Mouse (Mus musculus) hindlimb bud, embryonic 11.5 days (tissue): ENCODE results near the gene Exosc3.
"Not testable (repeated sequence)": the region's sequence is repeated elsewhere in the genome, so short reads cannot be mapped to it uniquely, and the experiment has no call there.

ENCODE experiments used
- DNase-seq: peaks from one replicate; pipeline ENCODE4 v3.0.0-alpha.2; 2012; ENCODE audit warnings: low read depth, low spot score; ENCODE audit errors: extremely low spot score

The Exosc3 gene

DNA sequence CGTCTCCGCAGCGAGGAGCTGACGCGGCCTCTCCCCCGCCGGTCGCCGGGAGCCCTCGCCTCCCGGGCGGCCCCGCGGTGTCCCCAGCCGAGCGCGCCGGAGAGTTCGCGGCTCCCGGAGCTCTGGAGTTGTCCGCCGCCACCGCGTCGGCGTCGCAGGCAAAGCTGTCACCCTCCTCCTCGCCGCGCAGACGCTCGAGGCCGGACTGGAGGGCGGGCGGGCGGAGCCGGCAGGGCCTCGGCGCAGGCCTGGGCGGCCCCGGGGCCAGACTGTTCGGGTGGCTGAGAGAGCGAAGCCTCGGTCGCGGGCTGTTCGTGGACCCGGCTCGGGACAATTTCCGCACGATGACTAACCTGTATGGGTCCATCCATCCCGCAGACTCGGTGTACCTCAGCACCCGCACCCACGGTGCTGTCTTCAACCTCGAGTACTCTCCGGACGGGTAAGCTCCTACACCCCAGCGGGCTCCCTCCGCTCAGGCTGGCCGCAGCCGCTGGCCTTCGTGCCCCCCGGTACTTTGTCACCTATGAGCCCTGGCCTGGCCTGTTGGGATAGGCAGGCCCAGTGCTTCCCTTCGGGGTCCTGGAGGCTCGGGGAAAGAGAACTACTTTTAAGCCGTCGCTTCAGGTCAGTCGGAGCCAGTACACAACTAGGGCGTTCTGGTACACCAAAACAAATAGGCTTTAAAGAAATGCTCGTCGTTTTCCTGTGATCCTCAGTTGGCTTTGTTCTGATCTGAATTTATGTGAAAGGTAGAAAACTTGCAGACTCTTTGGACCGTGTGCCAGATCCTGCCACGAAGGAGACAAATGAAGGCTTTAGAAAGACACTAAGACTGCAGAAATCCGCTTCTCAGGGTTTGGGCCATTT, at the start of gene Exosc3:
Exosc3 (minus strand) TSS at position 447 of the 870 bp plus-strand sequence.
- DNase-seq: no peak

DNA sequence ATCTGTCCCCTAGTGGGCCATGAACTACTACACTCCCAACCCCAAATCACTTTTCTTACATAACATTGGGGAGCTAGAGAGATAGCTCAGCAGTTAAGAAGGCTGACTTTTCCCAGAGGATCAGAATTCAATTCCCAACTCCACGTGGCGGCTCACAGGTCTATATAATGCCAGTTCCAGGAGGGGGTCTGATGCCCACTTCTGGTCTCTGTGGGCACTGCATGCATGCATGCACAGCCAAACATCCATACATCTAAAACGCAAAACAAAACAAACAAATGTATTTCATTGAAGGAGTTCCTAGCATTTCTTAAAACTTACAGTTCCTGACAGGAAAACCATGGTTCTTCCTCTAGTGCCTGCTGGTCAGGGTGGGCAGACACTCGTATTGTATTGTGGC, 49.6 kb upstream of the Exosc3 start:
- DNase-seq: no peak

DNA sequence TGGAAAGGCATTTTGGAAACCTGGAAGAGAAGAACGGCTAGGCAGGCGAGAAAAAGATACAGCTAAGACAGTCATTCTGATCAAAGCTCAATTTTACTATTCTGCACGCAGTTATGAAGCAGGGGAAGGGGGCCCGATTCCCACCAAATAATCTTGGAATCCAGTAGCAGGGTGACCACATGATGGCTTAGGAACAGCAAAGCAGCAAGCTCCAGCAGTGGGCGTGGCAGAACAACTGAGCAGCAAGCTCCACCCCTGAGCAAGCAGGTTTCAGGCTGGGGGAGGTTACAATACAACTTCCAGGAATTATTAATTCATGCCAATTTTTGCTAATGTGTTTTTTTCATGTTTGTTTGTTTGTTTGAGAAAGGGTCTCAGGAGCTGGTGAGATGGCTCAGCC, 44.8 kb upstream of the Exosc3 start:
- not testable (repeated sequence) for DNase-seq

DNA sequence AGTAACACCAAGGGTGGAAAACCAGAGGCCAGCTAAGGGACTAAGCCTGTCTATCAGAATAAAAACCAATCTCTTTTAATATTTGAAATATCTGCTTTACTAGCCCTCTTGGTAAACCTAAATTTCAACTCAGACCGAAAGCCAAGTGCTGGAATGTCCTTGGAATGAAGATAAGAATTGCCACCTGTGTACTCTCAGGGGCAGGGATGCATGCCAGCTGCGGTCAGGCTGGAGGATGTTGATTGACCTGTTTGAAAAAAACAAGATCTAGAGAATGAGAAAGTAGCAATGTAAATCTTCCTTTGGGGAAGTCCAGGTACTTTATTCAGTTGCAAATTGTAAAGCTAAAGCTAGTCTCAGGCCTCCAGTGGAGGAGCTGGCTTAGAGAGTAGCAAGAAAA, 39.6 kb upstream of the Exosc3 start:
- DNase-seq: not testable (repeated sequence)

DNA sequence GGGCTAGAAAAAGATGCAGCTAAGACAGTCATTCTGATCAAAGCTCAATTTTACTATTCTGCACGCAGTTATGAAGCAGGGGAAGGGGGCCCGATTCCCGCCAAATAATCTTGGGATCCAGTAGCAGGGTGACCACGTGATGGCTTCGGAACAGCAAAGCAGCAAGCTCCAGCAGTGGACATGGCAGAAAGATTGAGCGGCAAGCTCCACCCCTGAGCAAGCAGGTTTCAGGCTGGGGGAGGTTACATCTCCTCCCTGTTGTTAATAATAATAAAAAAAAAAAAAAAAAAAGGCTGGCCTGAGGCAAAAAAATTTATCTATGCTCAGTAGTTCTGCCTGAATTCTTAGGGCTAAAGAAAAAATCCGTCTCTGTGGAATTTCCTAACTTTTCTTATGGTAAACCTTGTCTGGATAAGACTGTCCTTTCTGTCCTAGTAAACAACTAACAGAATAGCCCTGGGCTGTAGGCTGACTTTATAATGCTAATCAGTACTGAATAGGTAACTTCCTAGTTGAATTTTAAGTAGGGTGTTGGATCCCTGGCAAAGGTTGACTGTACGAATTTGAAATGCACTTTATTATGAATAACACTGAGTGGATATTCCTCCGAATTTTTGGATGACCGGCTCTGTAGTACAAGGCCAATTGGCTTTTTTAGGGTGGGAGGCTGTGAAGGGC, 38.5 kb upstream of the Exosc3 start:
- DNase-seq: not testable (repeated sequence)

DNA sequence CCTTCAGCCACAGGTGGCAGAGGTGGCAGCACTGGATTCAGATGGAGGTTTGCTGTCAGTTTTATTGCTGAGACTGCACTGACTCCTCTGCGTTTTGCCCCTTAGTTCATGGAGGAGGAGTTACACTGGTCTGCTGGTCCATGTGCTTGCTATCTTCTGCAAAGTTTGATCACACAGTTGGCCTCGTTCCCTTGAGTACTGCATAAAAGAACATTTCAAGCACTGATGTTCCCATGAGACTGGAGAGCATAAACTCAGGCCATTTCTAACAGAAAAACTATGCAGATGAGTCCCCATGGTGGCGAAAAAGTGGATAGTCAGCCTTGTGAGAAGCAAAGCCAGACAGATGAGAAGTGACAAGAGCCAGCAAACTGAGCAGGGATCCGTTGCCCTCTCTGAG, 34.0 kb upstream of the Exosc3 start:
- DNase-seq: no peak

DNA sequence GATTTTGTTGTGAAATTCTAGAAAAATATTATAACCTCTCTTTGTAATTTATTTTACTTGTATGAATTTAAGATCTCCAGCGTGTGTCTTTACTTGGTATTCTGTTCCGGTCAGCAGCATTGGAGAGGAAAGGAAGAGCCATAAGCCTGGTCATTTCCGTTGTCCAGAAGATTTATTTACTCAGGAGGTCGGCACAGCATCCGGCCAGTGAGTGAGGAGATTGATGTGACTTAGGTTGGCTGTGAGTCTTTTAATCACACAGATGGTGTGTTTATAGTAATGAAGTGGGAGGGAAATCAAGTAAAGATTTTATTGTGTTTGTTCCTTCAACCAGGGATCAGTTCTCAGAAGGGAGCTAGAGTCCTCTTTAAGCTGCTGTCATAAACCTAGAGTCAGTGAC, 32.3 kb upstream of the Exosc3 start:
- DNase-seq: no peak

DNA sequence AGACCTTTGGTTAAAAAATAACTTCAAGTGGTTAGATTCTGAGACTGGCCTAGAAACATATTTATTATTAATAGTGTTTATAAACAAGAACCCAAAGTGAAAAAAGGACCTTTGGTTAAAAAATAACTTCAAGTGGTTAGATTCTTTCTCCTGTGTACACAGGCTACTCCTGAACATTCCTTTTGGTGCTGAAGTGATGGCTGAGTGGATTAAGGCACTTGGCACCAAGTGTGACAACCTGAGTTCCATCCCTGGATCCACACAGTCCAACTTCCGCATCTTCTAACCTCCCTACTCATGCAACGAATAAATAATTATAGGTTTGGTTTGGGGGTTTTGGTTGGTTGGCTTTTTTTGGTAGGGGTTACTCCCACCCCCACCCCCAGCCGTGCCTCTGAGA, 28.7 kb upstream of the Exosc3 start:
- DNase-seq: no peak

DNA sequence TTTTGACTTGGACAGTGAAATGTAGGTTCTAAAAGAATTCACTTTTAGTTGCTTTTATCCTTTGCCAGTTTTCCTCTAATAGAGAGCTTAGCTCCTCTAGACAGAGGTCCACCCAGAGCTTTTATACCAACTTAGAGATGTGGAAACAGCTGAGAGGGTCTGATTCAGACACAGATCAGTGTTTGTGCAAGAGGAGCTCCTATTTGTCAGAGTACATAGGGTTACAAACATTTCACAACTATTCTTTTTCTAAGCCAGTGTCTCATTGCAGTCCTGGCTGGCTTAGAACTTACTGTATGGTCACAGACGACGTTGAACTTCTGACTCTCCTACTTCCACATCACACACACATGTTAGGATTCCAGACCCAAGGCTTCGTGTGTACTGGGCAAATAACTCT, 14.1 kb upstream of the Exosc3 start:
- no peak for DNase-seq

DNA sequence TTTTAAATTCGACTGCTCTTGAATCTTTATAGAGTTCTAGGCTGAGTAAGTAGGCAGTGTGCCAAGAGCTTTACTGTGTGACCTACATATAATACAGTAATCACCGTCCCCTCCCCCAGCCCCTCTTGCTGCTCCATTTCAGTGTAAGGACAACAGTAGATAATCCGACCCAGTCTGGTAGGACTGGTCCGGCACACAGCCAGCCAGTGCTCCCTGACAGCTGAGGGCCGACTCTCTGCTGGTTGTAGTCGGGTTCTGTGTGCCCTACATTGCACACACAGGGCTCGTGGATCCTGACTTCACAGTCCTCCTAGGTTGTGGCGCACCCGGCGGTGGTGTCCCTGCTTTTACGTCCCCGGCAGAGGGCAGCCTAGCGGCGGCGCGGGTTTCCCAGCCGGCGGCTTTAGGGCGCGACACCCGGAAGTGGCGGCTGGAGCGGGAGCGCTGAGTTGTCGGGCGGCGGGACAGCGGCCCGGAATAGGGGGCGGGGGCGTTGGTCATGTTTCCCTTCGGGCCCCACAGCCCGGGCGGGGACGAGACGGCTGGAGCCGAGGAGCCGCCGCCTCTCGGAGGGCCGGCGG, 773 bp downstream of the Exosc3 start, which contains the start of gene Dcaf10:
Dcaf10 (plus strand) TSS at position 433 of the 581 bp plus-strand sequence.
- DNase-seq: peak; percentile 52

DNA sequence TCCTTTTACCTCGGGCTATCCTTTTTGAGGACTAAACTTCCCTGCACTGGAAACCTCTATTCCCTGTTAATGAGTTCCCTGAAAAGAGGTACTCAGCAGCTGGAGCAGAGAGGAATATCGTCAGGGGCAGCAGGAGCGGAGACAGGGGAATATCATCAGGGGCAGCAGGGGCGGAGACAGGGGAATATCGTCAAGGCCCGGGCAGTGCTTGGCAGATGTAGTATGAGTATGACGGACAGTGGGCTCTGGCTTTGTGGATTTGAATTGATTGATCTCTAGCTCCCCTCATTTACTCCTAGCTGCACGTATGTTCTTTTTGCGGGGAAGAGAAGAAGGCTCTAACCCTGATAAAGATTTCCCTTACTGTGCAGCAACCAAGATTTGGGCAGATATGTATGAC, 1.3 kb downstream of the Exosc3 start:
- DNase-seq: no peak

DNA sequence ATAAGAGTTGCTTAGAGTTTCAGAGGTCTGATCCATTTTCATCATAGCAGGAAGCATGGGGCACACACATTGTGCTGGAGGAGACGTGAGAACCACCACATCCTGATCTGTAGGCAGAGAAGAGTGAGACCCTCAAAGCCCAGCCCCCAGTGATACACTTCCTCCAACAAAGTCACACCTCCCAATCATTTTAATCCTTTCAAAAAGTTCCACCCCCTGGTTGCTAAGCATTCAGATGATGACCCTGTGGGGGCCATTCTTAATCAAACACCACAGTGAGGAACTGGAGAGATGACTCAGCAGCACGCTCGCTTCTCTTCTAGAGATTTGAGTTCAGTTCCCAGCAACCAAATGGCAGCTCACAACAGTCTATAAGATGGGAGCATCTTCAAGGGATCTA, 10.1 kb downstream of the Exosc3 start:
- no peak for DNase-seq

DNA sequence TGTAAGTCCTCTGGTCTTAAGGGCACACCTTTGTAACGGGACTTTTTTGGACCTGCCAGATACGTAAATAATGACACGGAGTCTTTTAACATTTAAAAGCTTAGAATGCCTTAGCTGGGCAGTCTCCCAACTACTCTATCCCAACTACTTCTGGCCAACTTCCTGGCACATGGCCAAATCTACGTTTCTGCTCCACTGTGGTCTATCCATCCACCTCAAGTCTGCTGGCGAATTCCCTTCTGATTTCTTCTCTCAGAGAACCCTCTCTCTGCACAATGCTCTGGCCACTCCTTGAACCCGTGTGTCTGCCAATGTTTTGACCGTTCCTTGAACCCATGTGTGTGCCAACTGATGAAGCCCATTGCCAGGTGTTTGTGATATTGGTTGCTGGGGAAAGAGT, 11.4 kb downstream of the Exosc3 start:
- no peak for DNase-seq

DNA sequence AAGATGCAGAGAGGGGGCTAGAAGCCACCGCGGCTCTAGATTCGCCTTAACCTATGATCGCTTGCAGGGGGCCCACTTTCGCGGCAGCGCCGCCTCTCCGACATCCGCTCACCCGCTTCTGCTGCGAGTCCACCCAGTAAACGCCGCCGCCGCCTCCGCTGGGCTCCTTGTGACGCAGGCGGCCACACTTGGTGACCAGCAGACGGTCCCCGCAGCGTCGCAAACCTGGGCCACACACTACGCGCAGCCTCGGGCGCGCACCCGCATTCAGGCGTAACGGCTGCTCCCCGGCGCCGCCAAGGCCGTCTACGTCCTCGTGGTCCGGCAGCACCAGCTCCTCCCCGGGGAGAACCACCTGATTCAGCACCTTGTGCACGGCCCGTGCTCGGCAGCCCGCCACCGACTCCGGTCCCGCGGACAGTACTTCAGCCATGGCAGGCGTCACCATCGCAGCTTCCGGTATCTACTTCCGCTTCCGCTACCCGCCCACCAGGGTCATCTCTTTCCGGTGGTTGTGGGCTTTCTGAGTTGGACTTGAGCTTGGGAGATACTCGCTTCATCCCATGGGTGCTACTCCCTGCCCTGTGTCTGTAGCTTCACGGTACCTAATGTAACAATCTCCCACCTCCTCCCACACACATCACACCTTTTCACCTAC, 22.2 kb downstream of the Exosc3 start:
- DNase-seq: peak; percentile 28

DNA sequence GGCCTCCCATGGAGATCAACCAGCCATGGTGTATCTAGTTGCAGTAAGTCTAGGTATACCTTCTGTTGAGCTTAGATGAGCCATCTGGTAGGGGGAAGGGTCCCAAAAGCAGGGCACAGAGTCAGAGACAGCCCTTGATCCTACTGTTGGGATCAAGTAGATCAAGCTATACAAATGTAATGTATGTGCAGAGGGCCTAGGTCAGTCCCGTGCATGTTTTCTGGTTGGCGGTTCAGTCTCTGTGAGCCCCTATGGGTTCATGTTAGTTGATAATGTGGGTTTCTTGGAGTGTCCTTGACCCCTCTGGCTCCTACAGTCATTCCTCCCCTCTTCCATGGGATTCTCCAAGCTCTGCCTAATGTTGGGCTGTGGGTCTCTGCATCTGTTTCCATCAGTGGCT, 31.5 kb downstream of the Exosc3 start:
- DNase-seq: no peak

DNA sequence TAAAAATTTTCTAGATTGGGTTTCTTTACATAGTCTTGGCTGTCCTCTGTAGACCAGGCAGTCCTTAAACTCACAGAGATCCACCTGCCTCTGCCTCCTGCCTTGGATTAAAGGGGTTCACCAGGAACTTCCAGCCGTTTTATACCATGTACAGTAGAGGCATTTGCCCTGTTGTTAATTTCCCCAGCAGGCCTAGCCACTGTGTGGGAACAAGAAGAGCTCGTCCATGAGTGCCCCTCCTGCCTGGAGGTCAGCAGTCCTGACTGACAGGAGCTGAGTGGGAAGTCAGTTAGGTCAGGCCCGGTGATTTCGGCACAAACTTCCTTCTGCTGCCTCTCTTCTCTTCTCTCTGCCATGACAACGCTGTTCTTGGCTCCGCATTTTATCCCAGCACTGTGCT, 33.9 kb downstream of the Exosc3 start:
- DNase-seq: no peak

DNA sequence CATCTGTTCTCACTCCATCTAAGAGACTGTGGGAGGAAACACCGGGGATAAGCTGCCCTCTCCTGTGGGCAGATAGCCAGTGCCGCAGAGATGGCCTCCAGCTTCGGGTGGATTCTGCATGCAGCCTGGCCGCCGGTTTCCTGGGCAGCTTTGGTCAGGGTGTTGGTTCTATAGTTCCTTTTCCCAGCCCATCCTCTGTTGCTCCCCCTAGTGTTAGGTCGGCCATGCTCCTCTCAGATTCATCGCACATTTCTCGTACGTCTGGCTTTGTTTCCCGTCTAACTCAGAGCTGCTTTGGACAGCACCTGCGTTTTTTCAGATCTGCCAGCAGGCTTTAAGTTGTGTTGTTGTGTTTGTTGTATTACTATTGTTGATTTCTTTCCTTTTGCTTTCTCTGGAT, 34.5 kb downstream of the Exosc3 start:
- DNase-seq: no peak

DNA sequence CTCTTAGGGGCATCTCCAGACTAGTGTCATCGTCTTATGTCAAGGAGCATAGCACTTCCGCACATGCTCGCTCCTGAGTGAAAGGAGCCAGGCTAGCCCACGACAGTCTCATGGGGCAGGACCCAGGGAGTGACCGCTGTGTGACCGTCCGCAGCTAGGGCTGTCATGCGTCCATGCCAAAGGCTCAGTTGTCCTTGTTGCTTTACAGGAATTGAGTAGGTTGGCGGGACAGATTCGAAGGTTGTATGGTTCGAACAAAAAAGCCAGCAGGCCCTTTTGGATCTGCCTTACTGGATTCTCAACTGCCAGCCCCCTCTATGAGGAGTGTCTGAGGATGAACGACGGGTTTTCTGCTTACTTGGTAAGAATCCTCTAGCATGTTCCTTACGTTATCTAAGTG, 37.0 kb downstream of the Exosc3 start:
- DNase-seq: no peak

DNA sequence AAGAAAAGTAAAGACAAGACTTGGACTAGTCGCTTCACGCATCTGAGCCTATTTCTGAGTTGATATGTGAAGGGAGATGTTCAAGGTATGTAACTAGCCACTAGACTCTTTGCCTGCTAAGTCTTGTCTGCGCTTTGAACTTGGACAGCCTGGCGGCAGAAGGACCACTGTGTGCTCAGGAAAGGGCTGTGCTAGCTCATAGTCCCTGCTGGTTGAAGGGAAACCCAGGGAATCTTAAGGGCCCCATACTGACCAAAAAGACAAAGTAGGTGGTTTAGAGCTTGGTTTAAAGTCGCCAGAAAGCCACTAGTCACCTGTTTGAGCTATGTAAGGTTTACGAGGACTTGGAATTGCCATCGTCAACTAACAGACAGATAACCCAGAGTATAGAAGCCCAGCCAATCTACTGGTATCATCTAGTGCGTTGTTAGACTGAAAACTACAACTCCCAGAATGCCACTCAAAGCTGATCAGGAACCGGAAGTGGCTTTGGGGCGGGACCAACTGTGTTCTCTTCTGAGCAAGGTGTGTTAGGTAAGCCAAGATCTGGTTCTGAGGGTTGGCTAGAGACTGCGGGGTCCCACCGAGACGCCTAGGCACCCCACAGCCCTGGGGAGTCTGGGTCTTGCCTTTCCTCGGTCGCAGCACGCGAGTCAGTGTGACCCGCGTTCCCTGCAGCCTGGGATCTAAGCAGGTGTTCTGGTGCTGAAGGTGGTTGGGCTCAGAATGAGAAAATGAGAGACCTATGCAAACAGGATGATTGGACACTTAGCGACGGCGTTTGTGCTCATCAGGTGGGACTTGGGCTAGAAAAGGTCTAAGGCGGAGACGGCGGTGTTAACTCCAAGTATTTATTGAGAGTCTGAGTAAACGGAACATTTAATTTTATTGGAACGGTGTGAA, 45.6 kb downstream of the Exosc3 start, which contains the start of gene Trmt10b:
Trmt10b (plus strand) TSS at position 466 of the 903 bp plus-strand sequence.
- no peak for DNase-seq

DNA sequence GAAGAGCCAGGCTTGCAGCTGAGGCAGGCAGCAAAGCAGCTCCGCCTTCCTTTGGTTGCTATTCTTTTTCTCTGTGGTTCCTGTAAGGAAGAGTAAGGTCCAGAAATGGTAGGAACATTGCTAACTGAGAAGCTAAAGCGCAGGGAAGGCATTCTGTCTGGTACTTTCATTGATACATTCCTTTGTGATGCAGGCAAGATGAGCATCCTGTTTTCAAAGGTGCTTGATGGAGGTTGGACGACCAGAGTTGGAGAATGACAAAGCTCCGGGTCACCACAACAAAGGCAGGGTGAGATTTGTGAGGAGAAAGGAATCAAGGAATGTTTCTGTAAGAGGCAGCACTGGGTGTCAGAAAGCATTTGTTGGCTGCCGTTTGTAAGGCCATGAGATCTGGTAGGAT, 54.6 kb downstream of the Exosc3 start:
- no peak for DNase-seq
